Mouse (Mus musculus) Patski (cell line): ENCODE measurements around the gene Itgb1bp1. TPM values are rescaled to one million over a fixed set of nuclear protein-coding genes. Genes with fewer than 3 reads are reported as not detected.

Source experiments
- ATAC-seq: fragments of 100-300 bp; one replicate; pipeline ENCODE4 v1.8.0; 2021
- CTCF ChIA-PET: fragments of 350-600 bp; sonication (Branson Sonifier 250); formaldehyde crosslinking; loops from one replicate; lab custom pipeline; 2022; ENCODE audit warnings: inconsistent platforms; lab: Charles Lee
- POLR2A ChIA-PET: fragments of 350-600 bp; sonication (Branson Sonifier 250); formaldehyde crosslinking; loops from one replicate; lab custom pipeline; 2022; ENCODE audit warnings: antibody characterized with exemption, inconsistent platforms; lab: Charles Lee
- DNase-seq: peaks from one replicate; pipeline ENCODE4 v3.0.0-alpha.2; 2011; ENCODE audit warnings: low read depth, low spot score
- H3K27me3 ChIP-seq: fragments of 371-371 bp; one replicate; pipeline ENCODE4 v1.5.1; 2021
- CTCF ChIP-seq: fragments of 100-300 bp; IDR thresholded peaks from one replicate; pipeline ENCODE4 v1.5.1; 2021
- in situ Hi-C: fragments of 300-500 bp; cut with MboI; formaldehyde crosslinking; loops from 3 replicates; pipeline ENCODE4 v1.11.1; 2018; ENCODE audit warnings: low pct_unique_long_range_greater_than_20kb, mixed read lengths
- polyA plus RNA-seq: library from polyadenylated mRNA; unstranded; gene quantifications from one replicate; pipeline ENCODE4 v1.2.3, GENCODE M21; 2021

Gene Itgb1bp1
- polyA plus RNA-seq, 1 experiment from 2014 or later = 62.4 TPM

- CTCF ChIA-PET = no interaction called here
- ATAC-seq (no peak), DNase-seq (no peak)
- in situ Hi-C loops = no loop called here
- POLR2A ChIA-PET = no interaction called here
- no peaks in the 10 kb centered on the region for H3K27me3 ChIP-seq
- no peak for TF ChIP-seq CTCF
Observed at GRCm38 (mm10) chr12:21225358-21225757, 60.7 kb downstream of the Itgb1bp1 start.

DNA sequence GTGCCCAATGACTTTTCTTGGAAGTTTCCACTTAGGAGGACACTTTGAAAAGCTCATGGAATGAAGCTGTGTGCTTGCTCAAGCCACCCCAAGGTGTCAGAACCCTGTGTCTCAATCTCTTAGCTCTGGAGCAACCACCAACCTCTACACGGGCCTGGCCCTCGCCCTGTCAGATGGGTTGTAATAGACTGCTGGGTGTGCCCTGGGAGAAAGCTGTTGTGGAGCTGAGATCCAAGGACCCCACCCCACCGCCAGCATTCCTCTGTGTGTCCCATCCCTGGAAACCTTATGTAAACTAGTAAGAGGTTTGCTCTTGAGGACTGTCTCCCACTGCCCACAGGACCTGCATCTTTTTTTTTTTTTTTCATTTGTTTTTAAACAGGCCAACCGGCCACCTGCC is 62.2 kb downstream of the Itgb1bp1 start:
- no peaks in the 10 kb centered on the region for H3K27me3 ChIP-seq
- in situ Hi-C loops = no loop called here
- no peak for TF ChIP-seq CTCF
- ChIA-PET CTCF (no interaction called here), POLR2A (interaction anchor here (0.7 kb wide), 1 partner anchor 9 kb away, joined by 3 read pairs; no protein-coding TSS in a partner anchor)
- no peak for ATAC-seq
- DNase-seq = no peak

DNA sequence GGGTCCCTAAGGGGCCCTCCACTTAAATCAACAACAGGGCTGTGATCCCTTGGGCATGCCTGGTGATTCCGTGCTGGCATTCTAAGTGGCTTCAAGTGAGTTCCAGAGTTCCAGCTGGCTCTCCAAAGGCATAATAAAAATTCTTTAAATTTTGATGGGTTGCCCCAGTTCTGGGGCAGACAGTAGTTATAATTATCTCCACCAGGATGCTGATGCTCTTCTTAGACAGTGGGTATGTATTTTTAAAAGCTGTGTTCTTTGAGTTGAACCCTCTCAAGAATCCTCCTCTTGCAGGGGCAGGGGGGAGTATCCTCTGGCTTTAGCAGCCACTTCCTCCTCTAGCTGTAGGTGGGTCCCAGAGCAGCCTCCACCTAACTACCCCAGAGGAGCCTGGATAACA is 65.5 kb downstream of the Itgb1bp1 start:
- ChIA-PET POLR2A (no interaction called here), CTCF (no interaction called here)
- DNase-seq = no peak
- in situ Hi-C loops = no loop called here
- ATAC-seq = no peak
- no peak for TF ChIP-seq CTCF
- H3K27me3 ChIP-seq = no peaks in the 10 kb centered on the region

- DNase-seq = no peak
- ATAC-seq = no peak
- in situ Hi-C loops = no loop called here
- ChIA-PET CTCF (interaction anchor here (1.7 kb wide), 1 partner anchor 10 kb away, joined by 8 read pairs; no protein-coding TSS in a partner anchor), POLR2A (no interaction called here)
- TF ChIP-seq CTCF = no peak
- H3K27me3 ChIP-seq = no peaks in the 10 kb centered on the region
Observed at GRCm38 (mm10) chr12:21217776-21218444, 68.2 kb downstream of the Itgb1bp1 start.

DNA sequence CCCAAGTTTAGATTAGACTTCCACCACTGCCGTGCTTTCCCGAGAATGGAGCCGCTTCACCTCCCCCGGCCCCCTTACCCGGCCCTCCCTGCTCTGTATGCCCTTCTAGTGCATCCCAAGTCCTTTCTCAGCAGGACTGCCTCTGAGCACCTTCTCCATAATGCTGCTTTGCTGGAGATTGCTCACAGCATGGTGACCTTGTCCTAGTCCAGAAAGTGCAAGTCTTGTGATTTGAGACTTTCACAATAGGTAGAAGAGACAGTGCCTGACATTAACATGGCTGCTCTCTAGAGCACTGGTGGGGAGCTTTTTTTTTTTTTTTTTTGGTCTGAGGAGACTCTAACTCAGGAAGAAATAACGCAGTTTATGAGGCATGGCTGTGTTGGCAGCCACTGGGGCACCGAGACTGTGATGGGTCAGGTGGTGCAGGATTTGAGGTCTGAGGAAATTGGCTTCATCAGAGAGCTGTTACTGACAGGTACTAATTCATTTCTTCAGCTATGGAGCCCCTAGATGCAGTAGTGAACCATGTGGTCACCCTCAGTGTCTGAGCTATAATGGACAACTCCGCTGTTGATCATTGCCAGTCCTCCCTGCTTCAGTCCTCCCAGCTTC is 71.4 kb downstream of the Itgb1bp1 start:
- ChIA-PET CTCF (interaction anchor here (1.3 kb wide), 2 partner anchors 12 to 29 kb away, joined by 4 to 5 read pairs; no protein-coding TSS in a partner anchor), POLR2A (interaction anchor here (0.5 to 0.6 kb wide), 2 partner anchors 9 to 89 kb away, joined by 3 to 4 read pairs; no protein-coding TSS in a partner anchor)
- no peak for TF ChIP-seq CTCF
- in situ Hi-C loops = no loop called here
- ATAC-seq (no peak), DNase-seq (no peak)
- no peaks in the 10 kb centered on the region for H3K27me3 ChIP-seq

GRCm38 (mm10) chr12:21212876-21213275 is 73.2 kb downstream of the Itgb1bp1 start:
- ChIA-PET CTCF (no interaction called here), POLR2A (no interaction called here)
- TF ChIP-seq CTCF = no peak
- no peaks in the 10 kb centered on the region for H3K27me3 ChIP-seq
- ATAC-seq (no peak), DNase-seq (no peak)
- in situ Hi-C loops = no loop called here

DNA sequence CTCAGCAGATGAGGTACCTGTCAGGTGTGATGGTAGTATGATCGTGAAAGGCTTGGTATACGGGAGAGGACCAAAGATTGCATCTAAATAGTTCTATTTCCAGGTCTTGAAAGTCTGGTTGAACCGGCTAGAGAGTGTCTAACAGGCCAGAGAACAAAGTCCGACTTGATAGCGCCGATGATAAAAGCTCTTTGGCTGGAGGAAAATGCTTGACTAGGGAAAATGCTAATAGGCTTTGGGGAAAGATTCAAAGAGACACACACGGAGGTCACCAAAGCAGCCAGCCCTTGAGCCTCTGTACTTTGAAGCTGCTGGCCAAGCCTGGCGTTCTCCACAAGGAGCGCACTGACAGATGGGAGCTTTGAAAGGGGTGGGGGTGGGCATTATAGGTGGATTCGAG is 76.8 kb downstream of the Itgb1bp1 start:
- ATAC-seq = no peak
- CTCF ChIA-PET = no interaction called here

DNA sequence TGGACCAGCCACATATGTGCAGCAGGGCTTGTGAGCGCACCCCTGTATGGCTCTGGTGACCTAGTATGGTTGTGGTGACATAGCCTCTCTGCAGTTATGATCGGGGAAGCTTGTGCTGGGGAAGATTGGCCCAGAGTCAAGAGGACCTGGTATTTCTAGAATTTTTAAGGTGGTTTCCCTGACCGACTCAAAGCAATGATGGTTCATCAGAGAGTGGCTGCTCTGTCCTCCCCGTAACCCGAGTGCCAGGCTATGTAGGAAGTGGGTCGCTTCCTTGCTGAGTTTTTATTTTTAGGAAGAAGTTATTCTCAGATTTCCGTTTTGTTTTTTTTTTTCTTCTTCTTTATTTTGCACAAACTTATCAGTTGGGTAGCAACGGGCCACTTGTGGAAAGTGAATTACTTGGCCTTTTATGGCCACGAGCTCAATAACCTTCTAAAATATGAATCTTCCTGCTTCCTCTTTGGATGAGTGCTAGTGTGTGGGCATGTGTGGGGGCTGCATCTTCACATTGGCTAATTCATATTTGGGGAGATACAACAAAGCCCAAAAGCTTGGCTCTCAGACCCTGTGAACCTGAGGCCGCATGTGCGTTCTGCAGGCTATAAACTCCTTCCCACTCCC is 77.8 kb downstream of the Itgb1bp1 start:
- ChIA-PET CTCF (no interaction called here), POLR2A (interaction anchor here (0.5 to 1.0 kb wide), 5 partner anchors 18 to 393 kb away, joined by 3 to 4 read pairs (median 3); no protein-coding TSS in a partner anchor)
- H3K27me3 ChIP-seq = no peaks in the 10 kb centered on the region
- in situ Hi-C loops = no loop called here
- no peak for ATAC-seq
- no peak for TF ChIP-seq CTCF
- no peak for DNase-seq

More for the DNA sequence above, 76.8 kb downstream of the Itgb1bp1 start:
- H3K27me3 ChIP-seq = no peaks in the 10 kb centered on the region
- POLR2A ChIA-PET = no interaction called here
- no peak for TF ChIP-seq CTCF
- in situ Hi-C loops = no loop called here
- no peak for DNase-seq

GRCm38 (mm10) chr12:21207422-21207821 is 78.7 kb downstream of the Itgb1bp1 start:
- ChIA-PET POLR2A (interaction anchor here (1.0 kb wide), 1 partner anchor 20 kb away, joined by 3 read pairs; no protein-coding TSS in a partner anchor), CTCF (no interaction called here)
- in situ Hi-C loops = no loop called here
- no peak for TF ChIP-seq CTCF
- ATAC-seq = peak; percentile 54
- H3K27me3 ChIP-seq = no peaks in the 10 kb centered on the region
- no peak for DNase-seq

- POLR2A ChIA-PET = interaction anchor here (0.6 kb wide), 1 partner anchor 47 kb away, joined by 3 read pairs; no protein-coding TSS in a partner anchor
- no peak for TF ChIP-seq CTCF
- DNase-seq (no peak), ATAC-seq (no peak)
- no peaks in the 10 kb centered on the region for H3K27me3 ChIP-seq
- in situ Hi-C loops = no loop called here
- CTCF ChIA-PET = interaction anchor here (1.7 kb wide), 1 partner anchor 21 kb away, joined by 5 read pairs; no protein-coding TSS in a partner anchor
Observed at GRCm38 (mm10) chr12:21205799-21206198, 80.3 kb downstream of the Itgb1bp1 start.
